Mouse (Mus musculus): ENCODE results near the gene Zfp791. TPM values are rescaled to one million over a fixed set of nuclear protein-coding genes. Genes with fewer than 3 reads are reported as not detected.
A peak's percentile ranks its signal among the peaks of the same experiment; 100 is the strongest.

Zfp791 gene
- polyA plus RNA-seq, 1 experiment from 2014 or later = 0.46 TPM

GRCm38 (mm10) chr8:85080532-85081215 lies 42.2 kb downstream of the Zfp791 start, which contains the start of gene Wdr83os:
Gene Wdr83os, plus strand, starts transcription at chr8:85080740.
- WGBS (ENCODE audit: insufficient replicate concordance) = under 1% methylated on average over 30 of the region's 30 CpGs
- no peak for ATAC-seq (replicated peaks; ENCODE audit: insufficient number of reproducible peaks, low FRiP score, low TSS enrichment)
- no peaks in the 10 kb centered on the region for H3K9me3 ChIP-seq (replicated peaks; ENCODE audit: control insufficient read depth, low read length)

GRCm38 (mm10) chr8:85080214-85080531 lies 42.7 kb downstream of the Zfp791 start:
- ATAC-seq (replicated peaks; ENCODE audit: insufficient number of reproducible peaks, low FRiP score, low TSS enrichment) = no peak
- peaks cover 21% of the 10 kb centered on the region for H3K4me1 ChIP-seq (ENCODE audit: control insufficient read depth, insufficient read depth, low read length)
- no peaks in the 10 kb centered on the region for H3K9me3 ChIP-seq (replicated peaks; ENCODE audit: control insufficient read depth, low read length)
- H3K27me3 ChIP-seq (ENCODE audit: control insufficient read depth, insufficient read depth, low read length) = no peaks in the 10 kb centered on the region
- peaks cover 15% of the 10 kb centered on the region for H3K36me3 ChIP-seq (ENCODE audit: control insufficient read depth, insufficient read depth, low read length)
- H3K9ac ChIP-seq (ENCODE audit: low read depth, low read length) = peak overlapping the region; percentile 87
- WGBS (ENCODE audit: insufficient replicate concordance) = 1% methylated on average over 25 of the region's 25 CpGs
- peak overlapping the region; percentile 96 for H3K4me2 ChIP-seq
- H3K27ac ChIP-seq (ENCODE audit: low read depth, low read length) = no peak overlapping the region
- peak overlapping the region; percentile 62 for H3K4me3 ChIP-seq (ENCODE audit: low read depth, low read length)

More at GRCm38 (mm10) chr8:85080532-85081215, 42.2 kb downstream of the Zfp791 start, which contains the start of gene Wdr83os:
- H3K27me3 ChIP-seq (ENCODE audit: control insufficient read depth, insufficient read depth, low read length) = no peaks in the 10 kb centered on the region
- H3K36me3 ChIP-seq (ENCODE audit: control insufficient read depth, insufficient read depth, low read length) = peaks cover 10% of the 10 kb centered on the region
- peak within 1 kb of the TSS; percentile 96 for H3K4me2 ChIP-seq
- no peak within 1 kb of the TSS for H3K27ac ChIP-seq (ENCODE audit: low read depth, low read length)
- H3K4me1 ChIP-seq (ENCODE audit: control insufficient read depth, insufficient read depth, low read length) = peaks cover 21% of the 10 kb centered on the region
- peak within 1 kb of the TSS; percentile 62 for H3K4me3 ChIP-seq (ENCODE audit: low read depth, low read length)
- H3K9ac ChIP-seq (ENCODE audit: low read depth, low read length) = peak within 1 kb of the TSS; percentile 87

GRCm38 (mm10) chr8:85076993-85077392 lies 45.9 kb downstream of the Zfp791 start:
- H3K4me1 ChIP-seq (ENCODE audit: control insufficient read depth, insufficient read depth, low read length) = peaks cover 20% of the 10 kb centered on the region
- no peak overlapping the region for H3K9ac ChIP-seq (ENCODE audit: low read depth, low read length)
- H3K4me2 ChIP-seq = no peak overlapping the region
- ATAC-seq (replicated peaks; ENCODE audit: insufficient number of reproducible peaks, low FRiP score, low TSS enrichment) = no peak
- H3K4me3 ChIP-seq (ENCODE audit: low read depth, low read length) = no peak overlapping the region
- H3K9me3 ChIP-seq (replicated peaks; ENCODE audit: control insufficient read depth, low read length) = no peaks in the 10 kb centered on the region
- H3K27ac ChIP-seq (ENCODE audit: low read depth, low read length) = no peak overlapping the region
- peaks cover 28% of the 10 kb centered on the region for H3K36me3 ChIP-seq (ENCODE audit: control insufficient read depth, insufficient read depth, low read length)
- H3K27me3 ChIP-seq (ENCODE audit: control insufficient read depth, insufficient read depth, low read length) = no peaks in the 10 kb centered on the region
- whole genome bisulfite sequencing (ENCODE audit: insufficient replicate concordance) = 0% methylated on average over 2 of the region's 2 CpGs

GRCm38 (mm10) chr8:85076001-85076400 lies 46.9 kb downstream of the Zfp791 start:
- no peak for ATAC-seq (replicated peaks; ENCODE audit: insufficient number of reproducible peaks, low FRiP score, low TSS enrichment)
- Histone ChIP-seq H3K36me3 (ENCODE audit: control insufficient read depth, insufficient read depth, low read length) (peaks cover 28% of the 10 kb centered on the region), H3K9ac (ENCODE audit: low read depth, low read length) (no peak overlapping the region), H3K27me3 (ENCODE audit: control insufficient read depth, insufficient read depth, low read length) (no peaks in the 10 kb centered on the region), H3K9me3 (replicated peaks; ENCODE audit: control insufficient read depth, low read length) (no peaks in the 10 kb centered on the region), H3K4me3 (ENCODE audit: low read depth, low read length) (no peak overlapping the region), H3K4me1 (ENCODE audit: control insufficient read depth, insufficient read depth, low read length) (peaks cover 14% of the 10 kb centered on the region), H3K4me2 (no peak overlapping the region), H3K27ac (ENCODE audit: low read depth, low read length) (no peak overlapping the region)
- WGBS (ENCODE audit: insufficient replicate concordance) = 75% methylated on average over 9 of the region's 9 CpGs

GRCm38 (mm10) chr8:85074617-85075016 lies 48.3 kb downstream of the Zfp791 start:
- Histone ChIP-seq H3K9me3 (replicated peaks; ENCODE audit: control insufficient read depth, low read length) (no peaks in the 10 kb centered on the region), H3K4me2 (no peak overlapping the region), H3K27me3 (ENCODE audit: control insufficient read depth, insufficient read depth, low read length) (no peaks in the 10 kb centered on the region), H3K36me3 (ENCODE audit: control insufficient read depth, insufficient read depth, low read length) (peaks cover 28% of the 10 kb centered on the region), H3K9ac (ENCODE audit: low read depth, low read length) (no peak overlapping the region), H3K4me1 (ENCODE audit: control insufficient read depth, insufficient read depth, low read length) (peaks cover 11% of the 10 kb centered on the region), H3K27ac (ENCODE audit: low read depth, low read length) (no peak overlapping the region), H3K4me3 (ENCODE audit: low read depth, low read length) (no peak overlapping the region)
- 89% methylated on average over 10 of the region's 10 CpGs for WGBS (ENCODE audit: insufficient replicate concordance)
- ATAC-seq (replicated peaks; ENCODE audit: insufficient number of reproducible peaks, low FRiP score, low TSS enrichment) = no peak

GRCm38 (mm10) chr8:85074167-85074566 lies 48.7 kb downstream of the Zfp791 start:
- Histone ChIP-seq H3K36me3 (ENCODE audit: control insufficient read depth, insufficient read depth, low read length) (peaks cover 28% of the 10 kb centered on the region), H3K4me1 (ENCODE audit: control insufficient read depth, insufficient read depth, low read length) (peaks cover 8% of the 10 kb centered on the region), H3K4me2 (no peak overlapping the region), H3K27ac (ENCODE audit: low read depth, low read length) (no peak overlapping the region), H3K4me3 (ENCODE audit: low read depth, low read length) (no peak overlapping the region), H3K9ac (ENCODE audit: low read depth, low read length) (no peak overlapping the region), H3K9me3 (replicated peaks; ENCODE audit: control insufficient read depth, low read length) (no peaks in the 10 kb centered on the region), H3K27me3 (ENCODE audit: control insufficient read depth, insufficient read depth, low read length) (no peaks in the 10 kb centered on the region)
- ATAC-seq (replicated peaks; ENCODE audit: insufficient number of reproducible peaks, low FRiP score, low TSS enrichment) = no peak
- WGBS (ENCODE audit: insufficient replicate concordance) = 90% methylated on average over 10 of the region's 10 CpGs

GRCm38 (mm10) chr8:85073041-85073612 lies 49.8 kb downstream of the Zfp791 start:
- peaks cover 8% of the 10 kb centered on the region for H3K4me1 ChIP-seq (ENCODE audit: control insufficient read depth, insufficient read depth, low read length)
- no peak overlapping the region for H3K9ac ChIP-seq (ENCODE audit: low read depth, low read length)
- H3K36me3 ChIP-seq (ENCODE audit: control insufficient read depth, insufficient read depth, low read length) = peaks cover 28% of the 10 kb centered on the region
- H3K9me3 ChIP-seq (replicated peaks; ENCODE audit: control insufficient read depth, low read length) = no peaks in the 10 kb centered on the region
- WGBS (ENCODE audit: insufficient replicate concordance) = 85% methylated on average over 15 of the region's 15 CpGs
- no peaks in the 10 kb centered on the region for H3K27me3 ChIP-seq (ENCODE audit: control insufficient read depth, insufficient read depth, low read length)
- no peak for ATAC-seq (replicated peaks; ENCODE audit: insufficient number of reproducible peaks, low FRiP score, low TSS enrichment)
- no peak overlapping the region for H3K4me2 ChIP-seq
- H3K27ac ChIP-seq (ENCODE audit: low read depth, low read length) = no peak overlapping the region
- no peak overlapping the region for H3K4me3 ChIP-seq (ENCODE audit: low read depth, low read length)

- H3K9ac ChIP-seq (ENCODE audit: low read depth, low read length) = peak overlapping the region; percentile 97
- H3K27me3 ChIP-seq (ENCODE audit: control insufficient read depth, insufficient read depth, low read length) = no peaks in the 10 kb centered on the region
- peaks cover 28% of the 10 kb centered on the region for H3K36me3 ChIP-seq (ENCODE audit: control insufficient read depth, insufficient read depth, low read length)
- H3K27ac ChIP-seq (ENCODE audit: low read depth, low read length) = peak overlapping the region; percentile 96; the same call in 1 of the 2 replicates
- H3K9me3 ChIP-seq (replicated peaks; ENCODE audit: control insufficient read depth, low read length) = no peaks in the 10 kb centered on the region
- peak overlapping the region; percentile 80 for H3K4me2 ChIP-seq
- WGBS (ENCODE audit: insufficient replicate concordance) = 31% methylated on average over 9 of the region's 9 CpGs
- peaks cover 8% of the 10 kb centered on the region for H3K4me1 ChIP-seq (ENCODE audit: control insufficient read depth, insufficient read depth, low read length)
- H3K4me3 ChIP-seq (ENCODE audit: low read depth, low read length) = peak overlapping the region; percentile 97
- no peak for ATAC-seq (replicated peaks; ENCODE audit: insufficient number of reproducible peaks, low FRiP score, low TSS enrichment)
Observed at GRCm38 (mm10) chr8:85072364-85072929, 50.4 kb downstream of the Zfp791 start.
